Mouse (Mus musculus) heart, embryonic 14.5 days (tissue): ENCODE results near the gene Tasp1. TPM values are rescaled to one million over a fixed set of nuclear protein-coding genes. Genes with fewer than 3 reads are reported as not detected.

Source experiments
- ATAC-seq: fragments of 200-750 bp; cut with Nextera tagmentation; 2 replicates; pipeline ENCODE4 v1.8.0; 2017; ENCODE audit warnings: low read depth, moderate TSS enrichment; ENCODE audit not compliant: insufficient number of reproducible peaks, insufficient read depth, low FRiP score
- H3K27ac ChIP-seq, 2 experiments: fragments of 200-500 bp in 1 of 2; fragments of 300-500 bp in 1 of 2; sonication (generic) in 1 of 2; replicated peaks in 1 of 2; 2 replicates each; pipeline ENCODE4 v1.5.1; 2012 to 2014; ENCODE audit warnings: low read depth in 2 of 2, low read length in 2 of 2, control low read depth in 1 of 2, mild to moderate bottlenecking in 1 of 2, mixed read lengths in 1 of 2; ENCODE audit not compliant: control insufficient read depth in 1 of 2, insufficient read depth in 1 of 2
- H3K27me3 ChIP-seq: fragments of 300-500 bp; sonication (generic); 2 replicates; pipeline ENCODE4 v1.6.1; 2014; ENCODE audit warnings: mild to moderate bottlenecking, low read length, control low read depth; ENCODE audit not compliant: control insufficient read depth, insufficient read depth
- H3K36me3 ChIP-seq: fragments of 300-500 bp; sonication (generic); 2 replicates; pipeline ENCODE4 v1.6.1; 2014; ENCODE audit warnings: mild to moderate bottlenecking, control low read depth, low read length, mixed read lengths; ENCODE audit not compliant: control insufficient read depth, insufficient read depth
- H3K4me1 ChIP-seq, 2 experiments: fragments of 200-500 bp in 1 of 2; fragments of 300-500 bp in 1 of 2; sonication (generic) in 1 of 2; 2 replicates each; pipeline ENCODE4 v1.6.1; 2012 to 2014; ENCODE audit warnings: low read length in 2 of 2, control low read depth in 1 of 2, mixed read lengths in 1 of 2; ENCODE audit not compliant: control insufficient read depth in 2 of 2, insufficient read depth in 2 of 2
- H3K4me2 ChIP-seq: fragments of 300-500 bp; sonication (generic); 2 replicates; pipeline ENCODE4 v1.6.1; 2014; ENCODE audit warnings: mild to moderate bottlenecking, low read length
- H3K4me3 ChIP-seq, 2 experiments: fragments of 200-500 bp in 1 of 2; fragments of 300-500 bp in 1 of 2; sonication (generic) in 1 of 2; 2 replicates each; pipeline ENCODE4 v1.5.1; 2012 to 2014; ENCODE audit warnings: low read length in 2 of 2, mild to moderate bottlenecking in 2 of 2, control low read depth in 1 of 2, low read depth in 1 of 2, moderate library complexity in 1 of 2; ENCODE audit not compliant: control insufficient read depth in 1 of 2, insufficient read depth in 1 of 2
- H3K9ac ChIP-seq: fragments of 300-500 bp; sonication (generic); 2 replicates; pipeline ENCODE4 v1.6.1; 2014; ENCODE audit warnings: mild to moderate bottlenecking, low read length
- H3K9me3 ChIP-seq: fragments of 300-500 bp; sonication (generic); 2 replicates; pipeline ENCODE4 v1.6.1; 2016; ENCODE audit warnings: low read length, control low read depth; ENCODE audit not compliant: control insufficient read depth
- WGBS: fragments of 180-500 bp; shearing (Covaris S2); extraction: QIAGEN DNeasy Blood & Tissue Kit; methylation state at CpG from one replicate; pipeline ENCODE4 v1.1.7; 2014; 5-methylcytosine and 5-hydroxymethylcytosine counted together
- polyA plus RNA-seq: library from polyadenylated mRNA; unstranded; fragments of >200 nt; fragmentation: Nextera tagmentation; extraction: Ambion mirVana; gene quantifications from 2 replicates; pipeline ENCODE4 v1.2.1, GENCODE M21; 2014

The Tasp1 gene
- polyA plus RNA-seq, 1 experiment from 2014 or later: 13.6 TPM

- Histone ChIP-seq H3K36me3 (peaks cover 64% of the 10 kb centered on the region), H3K27me3 (no peaks in the 10 kb centered on the region), H3K9me3 (no peaks in the 10 kb centered on the region), H3K4me3 (no peak overlapping the region), H3K27ac (no peak overlapping the region), H3K4me1 (no peaks in the 10 kb centered on the region), H3K9ac (no peak overlapping the region), H3K4me2 (no peak overlapping the region)
- ATAC-seq: no peak
- 85% methylated on average over 2 of the region's 2 CpGs for WGBS
These were observed 14.9 kb downstream of the Tasp1 start for GRCm38 (mm10) chr2:140051607-140052126.

- no peak overlapping the region for H3K4me3 ChIP-seq
- H3K4me2 ChIP-seq: no peak overlapping the region
- H3K27me3 ChIP-seq: no peaks in the 10 kb centered on the region
- no peak overlapping the region for H3K27ac ChIP-seq
- H3K4me1 ChIP-seq: no peaks in the 10 kb centered on the region
- H3K9me3 ChIP-seq: no peaks in the 10 kb centered on the region
- 84% methylated on average over 2 of the region's 2 CpGs for WGBS
- H3K36me3 ChIP-seq: peaks cover 10% of the 10 kb centered on the region
- no peak for ATAC-seq
- H3K9ac ChIP-seq: no peak overlapping the region
These were observed 24.0 kb downstream of the Tasp1 start for GRCm38 (mm10) chr2:140042522-140043131.

GRCm38 (mm10) chr2:140042081-140042480 lies 24.5 kb downstream of the Tasp1 start:
- WGBS: 93% methylated on average over 10 of the region's 10 CpGs
- no peak for ATAC-seq
- Histone ChIP-seq H3K4me2 (no peak overlapping the region), H3K36me3 (peaks cover 6% of the 10 kb centered on the region), H3K27me3 (no peaks in the 10 kb centered on the region), H3K9ac (no peak overlapping the region), H3K9me3 (no peaks in the 10 kb centered on the region), H3K4me1 (no peaks in the 10 kb centered on the region), H3K4me3 (no peak overlapping the region), H3K27ac (no peak overlapping the region)

GRCm38 (mm10) chr2:140037459-140037858 lies 29.1 kb downstream of the Tasp1 start:
- Histone ChIP-seq H3K4me2 (no peak overlapping the region), H3K27ac (no peak overlapping the region), H3K4me3 (no peak overlapping the region), H3K27me3 (no peaks in the 10 kb centered on the region), H3K9me3 (no peaks in the 10 kb centered on the region), H3K9ac (no peak overlapping the region), H3K4me1 (no peaks in the 10 kb centered on the region), H3K36me3 (no peaks in the 10 kb centered on the region)
- ATAC-seq: no peak
- WGBS: 83% methylated on average over 2 of the region's 2 CpGs

- no peaks in the 10 kb centered on the region for H3K36me3 ChIP-seq
- no peaks in the 10 kb centered on the region for H3K4me1 ChIP-seq
- H3K9me3 ChIP-seq: no peaks in the 10 kb centered on the region
- no peak overlapping the region for H3K4me3 ChIP-seq
- no peak overlapping the region for H3K27ac ChIP-seq
- ATAC-seq: no peak
- no peak overlapping the region for H3K4me2 ChIP-seq
- no peak overlapping the region for H3K9ac ChIP-seq
- no peaks in the 10 kb centered on the region for H3K27me3 ChIP-seq
These were observed 29.8 kb downstream of the Tasp1 start for GRCm38 (mm10) chr2:140036854-140037253.

GRCm38 (mm10) chr2:140024937-140025336 lies 41.7 kb downstream of the Tasp1 start:
- ATAC-seq: no peak
- Histone ChIP-seq H3K27me3 (no peaks in the 10 kb centered on the region), H3K4me3 (no peak overlapping the region), H3K9me3 (no peaks in the 10 kb centered on the region), H3K36me3 (peaks cover 10% of the 10 kb centered on the region; the same call in 1 of the 2 replicates), H3K4me2 (no peak overlapping the region), H3K27ac (no peak overlapping the region), H3K4me1 (no peaks in the 10 kb centered on the region), H3K9ac (no peak overlapping the region)
- 73% methylated on average over 4 of the region's 4 CpGs for WGBS

- Histone ChIP-seq H3K9ac (no peak overlapping the region), H3K4me3 (no peak overlapping the region), H3K27ac (no peak overlapping the region), H3K4me1 (peaks cover 0 to 12% of the 10 kb centered on the region in 2 experiments; a peak in 2 of 4 replicates), H3K4me2 (no peak overlapping the region), H3K9me3 (no peaks in the 10 kb centered on the region), H3K27me3 (no peaks in the 10 kb centered on the region), H3K36me3 (no peaks in the 10 kb centered on the region)
- no peak for ATAC-seq
- 76% methylated on average over 3 of the region's 3 CpGs for WGBS
These were observed 59.2 kb downstream of the Tasp1 start for GRCm38 (mm10) chr2:140007406-140007805.

GRCm38 (mm10) chr2:139998170-139998569 lies 68.4 kb downstream of the Tasp1 start:
- H3K9me3 ChIP-seq: no peaks in the 10 kb centered on the region
- no peaks in the 10 kb centered on the region for H3K27me3 ChIP-seq
- no peak overlapping the region for H3K9ac ChIP-seq
- 94% methylated on average over 2 of the region's 2 CpGs for WGBS
- no peak overlapping the region for H3K27ac ChIP-seq
- H3K4me3 ChIP-seq: no peak overlapping the region
- ATAC-seq: no peak
- no peaks in the 10 kb centered on the region for H3K36me3 ChIP-seq
- peaks cover 0 to 5% of the 10 kb centered on the region in 2 experiments; a peak in 2 of 4 replicates for H3K4me1 ChIP-seq
- H3K4me2 ChIP-seq: no peak overlapping the region
